Mouse (Mus musculus) ZHBTc4 (cell line): ENCODE measurements at regions not wholly inside any gene's neighbourhood (a gene's known extent, or its start where the extent isn't known, plus 50 kb on each side); places are given as distances from the start of the nearest gene placed in this dataset.

Experiments used
- DNase-seq: peaks from one replicate; pipeline ENCODE4 v3.0.0-alpha.2; 2011; ENCODE audit warnings: low read depth, low spot score

DNA sequence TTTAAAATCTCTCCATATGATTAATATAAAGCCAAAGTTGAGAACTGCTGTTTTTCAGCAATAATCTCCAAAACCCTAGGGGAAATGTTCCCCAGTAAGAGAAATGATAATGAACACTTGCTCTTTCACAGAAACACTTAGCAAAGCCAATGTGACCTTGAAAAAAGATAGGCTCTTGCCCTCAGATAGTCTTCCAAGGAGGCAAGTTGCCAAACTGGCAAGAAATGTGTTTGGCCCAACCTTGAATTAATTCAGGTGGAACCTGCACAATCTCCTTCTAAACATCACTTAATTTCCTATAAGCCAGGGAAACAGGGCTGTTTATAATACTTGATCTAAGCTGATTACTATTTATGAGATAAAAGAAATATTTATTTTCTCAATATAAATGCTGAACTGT lies 244.0 kb upstream of the Gnaz start:
- no peak for DNase-seq

DNA sequence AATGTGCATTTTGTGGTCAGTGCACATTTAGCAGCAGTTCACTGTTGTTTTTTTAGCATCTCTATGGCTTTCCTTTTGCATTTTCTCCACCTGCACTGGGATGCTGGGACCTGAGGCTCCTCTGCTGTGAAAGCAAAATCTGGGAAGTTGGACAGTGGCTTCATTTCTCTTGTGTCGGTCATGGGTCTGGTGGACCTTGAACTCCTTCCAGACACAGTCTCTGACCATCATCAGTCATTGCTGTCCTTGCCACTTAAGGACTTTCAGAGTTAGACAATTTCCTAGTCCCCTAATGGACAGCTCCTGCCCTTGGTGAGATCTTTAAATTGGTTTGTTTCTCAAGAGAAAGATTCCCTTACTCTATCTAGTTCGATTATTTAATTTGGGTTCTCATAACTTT lies 217.5 kb upstream of the Gnaz start:
- DNase-seq, result no peak

- DNase-seq, result peak; percentile 48
These were observed 216.1 kb upstream of the Gnaz start for GRCm38 (mm10) chr10:74750879-74751278.

GRCm38 (mm10) chr10:74760734-74761133 lies 206.2 kb upstream of the Gnaz start:
- no peak for DNase-seq

GRCm38 (mm10) chr10:74789245-74789644 lies 177.7 kb upstream of the Gnaz start:
- no peak for DNase-seq

DNA sequence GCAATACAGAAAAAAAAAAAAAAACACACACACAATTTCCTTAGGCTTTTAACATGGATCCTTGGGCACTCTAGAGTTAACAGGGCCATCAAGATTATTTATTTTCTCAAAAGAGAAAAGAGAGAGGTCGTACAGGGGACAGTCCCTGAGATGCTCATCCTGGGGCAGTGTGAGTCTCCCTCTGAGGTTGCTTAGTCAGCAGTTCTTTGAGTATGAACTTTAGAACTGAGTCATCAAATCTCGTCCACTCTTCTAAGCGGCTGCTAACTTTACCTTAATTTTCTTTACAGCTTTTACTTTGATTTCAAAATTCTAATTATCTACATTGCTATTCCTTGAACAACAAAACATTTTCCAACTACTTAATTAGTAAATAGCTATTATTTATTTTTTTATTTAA lies 177.0 kb upstream of the Gnaz start:
- no peak for DNase-seq

DNA sequence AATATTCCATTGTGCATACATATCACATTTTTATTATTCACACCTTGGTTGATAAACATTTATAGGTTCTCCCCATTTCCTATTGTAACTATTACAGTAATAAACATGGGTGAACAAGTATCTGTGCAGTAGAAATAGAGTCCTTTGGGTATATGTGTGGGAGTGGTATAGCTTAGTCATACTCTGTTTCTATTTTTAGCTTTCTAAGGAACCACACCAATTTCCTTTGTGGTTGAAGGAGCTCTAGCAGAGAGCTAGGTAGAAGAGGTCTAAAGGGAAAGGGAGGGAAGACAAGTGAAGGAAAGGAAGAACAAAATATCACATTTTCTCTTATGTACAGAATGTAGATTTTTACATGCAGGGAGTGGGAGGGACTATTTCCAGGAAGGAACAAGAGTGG lies 143.6 kb upstream of the Gnaz start:
- DNase-seq, result no peak

DNA sequence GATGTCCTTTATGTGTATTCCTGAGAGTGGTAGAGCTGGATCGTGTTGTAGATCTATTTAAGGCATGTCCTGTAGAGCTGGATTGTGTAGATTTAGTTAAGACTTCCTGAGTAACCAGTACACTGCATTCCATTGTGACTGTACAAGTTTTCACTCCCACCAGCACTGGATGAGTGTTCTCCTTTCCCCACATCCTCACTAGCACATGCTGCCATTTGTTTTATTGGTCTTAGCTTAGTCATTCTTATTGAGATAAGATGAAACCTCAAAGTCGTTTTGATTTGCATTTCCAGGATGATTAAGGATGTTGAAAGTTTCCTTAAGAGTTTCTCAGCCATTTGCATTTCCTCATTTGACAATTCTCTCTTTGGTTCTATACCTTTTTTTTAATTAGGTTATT lies 132.6 kb upstream of the Gnaz start:
- no peak for DNase-seq

GRCm38 (mm10) chr10:74848372-74848771 lies 118.6 kb upstream of the Gnaz start:
- DNase-seq, result peak; percentile 81

DNA sequence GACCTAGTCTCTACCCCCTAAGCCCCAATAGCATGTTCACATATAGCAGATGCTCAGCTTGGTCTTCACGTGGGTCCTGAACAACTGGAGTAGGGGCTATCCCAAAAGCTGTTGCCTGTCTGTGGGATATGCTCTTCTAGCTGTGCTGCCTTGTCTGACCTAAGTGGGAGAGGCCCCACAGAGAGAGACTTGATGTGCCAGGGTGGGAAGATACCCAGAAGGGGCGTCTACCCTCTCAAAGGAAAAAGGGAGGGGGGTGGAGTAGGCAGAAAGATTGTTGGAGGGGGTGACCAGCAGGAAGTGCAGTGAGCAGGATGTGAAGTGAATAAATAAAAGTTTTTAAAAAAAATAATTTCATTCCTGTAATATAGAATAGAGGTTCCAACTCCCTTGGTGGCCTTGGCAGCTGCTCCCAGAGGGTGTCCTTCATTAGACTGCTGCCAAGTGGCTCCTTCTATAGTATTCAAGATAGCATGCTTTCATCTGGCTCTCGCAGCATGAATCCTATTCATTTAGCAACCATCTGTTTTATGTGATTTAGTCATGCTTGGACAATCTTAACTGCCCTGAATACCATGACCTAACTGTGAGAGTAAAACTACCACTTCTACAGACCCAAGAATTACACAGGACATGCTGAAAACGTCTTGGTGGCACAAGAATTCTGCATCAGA lies 111.8 kb upstream of the Gnaz start:
- no peak for DNase-seq
